Mouse (Mus musculus): Measurements from ENCODE around the gene Rpl10-ps3. TPM values are rescaled to one million over a fixed set of nuclear protein-coding genes. Genes with fewer than 3 reads are reported as not detected.

Gene Rpl10-ps3
- polyA plus RNA-seq (2015; fragmentation: Nextera tagmentation; extraction: Ambion mirVana), result 246 and 260 TPM in 2 replicates

DNA sequence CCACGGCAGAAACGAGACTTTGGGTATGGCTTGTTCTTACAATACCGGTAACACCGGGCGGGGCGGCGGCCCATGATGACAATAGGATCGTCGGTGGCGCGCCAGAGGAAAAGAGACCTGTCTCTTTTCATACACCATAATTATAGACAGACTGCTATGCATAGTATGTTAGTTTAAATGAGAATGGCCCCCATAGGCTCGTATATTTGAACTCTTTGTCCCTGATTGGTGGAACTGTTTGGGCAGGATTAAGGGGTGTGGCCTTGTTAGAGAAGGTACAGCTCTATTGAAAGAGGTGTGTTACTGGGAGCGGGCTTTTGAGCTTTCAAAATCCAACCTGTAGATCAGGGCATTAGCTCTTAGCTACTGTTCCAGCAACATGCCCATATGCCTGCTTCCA, at the start of gene Rpl10-ps3:
Rpl10-ps3 (minus strand) TSS at position 101 of the 400 bp plus-strand sequence.

Other genes starting within 250 kb of the Rpl10-ps3 start
- gene Plet1, start 149.6 kb upstream of the Rpl10-ps3 start, polyA plus RNA-seq (2015; fragmentation: Nextera tagmentation; extraction: Ambion mirVana), result 0.93 and 1.1 TPM in 2 replicates
- 64.5 and 69.3 TPM in 2 replicates for gene Pts, start 183.8 kb upstream of the Rpl10-ps3 start, polyA plus RNA-seq (2015; fragmentation: Nextera tagmentation; extraction: Ambion mirVana)
- 25.1 and 37.1 TPM in 2 replicates for gene Il18, start 209.9 kb upstream of the Rpl10-ps3 start, polyA plus RNA-seq (2015; fragmentation: Nextera tagmentation; extraction: Ambion mirVana)
- gene Bco2, start 210.2 kb upstream of the Rpl10-ps3 start, polyA plus RNA-seq (2015; fragmentation: Nextera tagmentation; extraction: Ambion mirVana), result 0.35 and 0.61 TPM in 2 replicates
- gene Tex12, start 216.4 kb upstream of the Rpl10-ps3 start, polyA plus RNA-seq (2015; fragmentation: Nextera tagmentation; extraction: Ambion mirVana), result 0.15 TPM in 1 of 2 replicates, not detected in the other

Measured in spleen, postnatal 0 days (tissue).